ENCODE assay signal across 25 mouse cellular contexts in genomic region chr1:159253078-159253477, GRCm38 (mm10).
"Had no signal": no experiment of that assay in that cellular context is flagged by ENCODE, and none has a peak within 500 bp of the region (broad histone marks: within the 10 kb centered on the region; RNA-seq: fewer than 3 reads in every experiment).

No protein-coding gene starts in this region.

- H3K27me3 ChIP-seq: heart, embryonic 13.5 days; heart, embryonic 15.5 days; intestine, embryonic 15.5 days; limb, embryonic 12.5 days; liver, embryonic 12.5 days had no signal

- H3K9me3 ChIP-seq: heart, embryonic 13.5 days; heart, embryonic 15.5 days; intestine, embryonic 15.5 days; limb, embryonic 10.5 days; limb, embryonic 12.5 days; liver, embryonic 12.5 days had no signal

- H3K27ac ChIP-seq: heart, adult 2 months; heart, embryonic 13.5 days; heart, embryonic 15.5 days; hindbrain, embryonic 14.5 days; intestine, embryonic 15.5 days; layer of hippocampus, adult 2 months; left cerebral cortex, adult 2 months; limb, embryonic 10.5 days; limb, embryonic 12.5 days; liver, embryonic 12.5 days had no signal

- H3K4me2 ChIP-seq: heart, embryonic 11.5 days; heart, embryonic 13.5 days; heart, embryonic 15.5 days; hindbrain, embryonic 14.5 days; intestine, embryonic 15.5 days; limb, embryonic 12.5 days; liver, embryonic 12.5 days had no signal

- ATAC-seq: hindbrain, embryonic 16.5 days; inflammation-experienced regulatory T-cells, adult 6 months; intestine, embryonic 15.5 days; intestine, postnatal 0 days; liver, embryonic 12.5 days had no signal

- DNase-seq: gastrocnemius, postnatal 14 days; gastrocnemius, postnatal 36 days; heart, adult 11 months; heart, adult 2 months; heart, postnatal 14 days; heart, postnatal 36 days; kidney, adult 18-20 months; kidney, adult 8-10 months; kidney, postnatal 10 days; kidney, postnatal 25 days; kidney, postnatal 4 days; liver had no signal

- H3K4me3 ChIP-seq: heart, adult 2 months; heart, embryonic 13.5 days; heart, embryonic 15.5 days; intestine, embryonic 15.5 days; layer of hippocampus, adult 2 months; left cerebral cortex, adult 2 months; limb, embryonic 10.5 days; limb, embryonic 12.5 days; liver, embryonic 12.5 days had no signal

- H3K4me1 ChIP-seq: heart, embryonic 13.5 days; heart, embryonic 15.5 days; intestine, embryonic 15.5 days; limb, embryonic 10.5 days; limb, embryonic 12.5 days; liver, embryonic 12.5 days had no signal

- H3K9ac ChIP-seq: heart, embryonic 13.5 days; heart, embryonic 15.5 days; hindbrain, embryonic 14.5 days; intestine, embryonic 15.5 days; limb, embryonic 12.5 days; liver, embryonic 12.5 days had no signal
